Mouse (Mus musculus) liver, postnatal 0 days (tissue): Measurements from ENCODE around the gene Tnfsf9.

Source experiments
- CTCF ChIP-seq: sonication (generic); IDR thresholded peaks from 2 replicates; pipeline ENCODE4 v1.5.1; 2016; ENCODE audit warnings: antibody characterized with exemption, low read depth
- EP300 ChIP-seq: IDR thresholded peaks from 2 replicates; pipeline ENCODE4 v1.6.1; 2016; ENCODE audit warnings: antibody characterized with exemption, low read depth, mild to moderate bottlenecking

DNA sequence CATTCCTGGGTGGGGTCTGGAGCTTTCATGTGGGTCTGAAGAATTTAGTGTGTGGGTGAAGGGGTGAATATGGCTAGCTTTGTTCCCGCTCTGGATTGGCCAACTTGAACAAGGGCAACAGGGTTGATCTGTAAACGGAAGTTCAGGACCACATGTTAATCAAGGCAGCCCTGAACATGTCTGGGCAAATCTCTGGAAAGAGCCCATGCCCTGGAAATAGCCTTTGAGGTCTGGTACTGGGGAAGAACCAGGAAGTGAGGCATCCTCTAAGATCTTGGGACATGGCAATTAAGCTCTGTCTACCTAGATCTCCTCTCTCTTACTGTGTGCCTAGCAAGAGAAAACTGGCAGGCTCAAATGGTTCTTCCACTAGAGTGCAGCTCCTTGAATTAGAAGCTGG lies 16.7 kb downstream of the Tnfsf9 start:
- no peak for TF ChIP-seq CTCF
- no peak for TF ChIP-seq EP300
